Comparison of ENCODE assay signal across 8 mouse cellular contexts in the genomic region with DNA sequence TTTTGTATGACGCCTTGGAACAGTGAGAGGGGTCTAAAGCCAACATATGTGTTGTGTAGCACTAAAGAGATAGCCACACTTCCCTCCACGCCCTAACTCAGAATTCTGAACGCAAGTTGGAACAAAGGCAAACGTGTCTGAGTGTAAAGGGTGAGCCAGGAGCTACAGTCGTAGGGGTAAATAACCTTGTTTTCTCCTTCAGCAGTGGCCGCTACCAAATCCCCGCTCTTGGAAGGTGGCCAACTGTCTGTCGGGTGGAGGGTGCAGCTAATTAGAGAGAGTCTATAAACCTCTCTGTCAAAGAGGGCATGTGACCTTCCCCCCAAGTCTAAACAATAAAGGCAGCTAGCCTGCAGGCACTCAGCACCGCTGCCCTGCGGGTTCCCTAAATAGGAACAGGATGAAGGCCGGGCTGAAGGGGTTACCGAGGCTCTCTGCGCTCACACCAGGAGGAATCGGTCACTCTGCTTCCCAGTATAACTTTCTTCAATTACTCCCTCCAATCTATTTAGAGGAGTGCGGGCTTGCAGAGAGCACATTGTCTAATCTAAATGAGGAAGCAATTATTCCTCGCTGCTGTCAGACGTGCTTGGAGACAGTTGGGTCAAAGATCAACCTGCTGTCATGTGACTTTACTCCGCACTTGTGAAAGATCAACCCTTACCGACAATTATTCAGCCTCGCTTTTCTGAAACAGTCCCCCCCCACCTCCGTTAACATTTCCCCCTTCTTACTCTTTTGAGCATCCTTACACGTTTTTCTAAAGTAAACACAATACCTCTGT.
DNase-seq lines count a peak whose midpoint lies in the region; ATAC-seq and TF ChIP-seq lines count a peak whose summit lies in the region.

No protein-coding gene starts in this region.

- peak overlapping the region; percentile 76 for H3K27ac ChIP-seq in kidney, adult 2 months (ENCODE audit: insufficient read depth, low read depth, low read length)
- peak overlapping the region; percentile 44 for H3K27ac ChIP-seq in liver, embryonic 14.5 days
- H3K27ac ChIP-seq in stomach, embryonic 15.5 days: peak overlapping the region; percentile 92

- no peaks in the 10 kb centered on the region for H3K9me3 ChIP-seq in liver, embryonic 14.5 days (ENCODE audit: control insufficient read depth, low read length)
- no peaks in the 10 kb centered on the region for H3K9me3 ChIP-seq in stomach, embryonic 15.5 days

- no peak for TF ChIP-seq EP300 in liver, embryonic 14.5 days (IDR thresholded peaks at IDR 0.05; ENCODE audit: low read depth)

- WGBS in kidney, adult 2 months: 2% methylated on average over 22 of the region's 22 CpGs
- 1% methylated on average over 22 of the region's 22 CpGs for WGBS in liver, embryonic 14.5 days (ENCODE audit: insufficient replicate concordance)
- under 1% methylated on average over 22 of the region's 22 CpGs for WGBS in stomach, embryonic 15.5 days

- ATAC-seq in liver, embryonic 14.5 days (ENCODE audit: insufficient read depth): peak; percentile 74
- ATAC-seq in stomach, embryonic 15.5 days (ENCODE audit: insufficient read depth, low FRiP score, low read depth): peak; percentile 44

- H3K27me3 ChIP-seq in kidney, adult 2 months (replicated peaks; ENCODE audit: control insufficient read depth, insufficient read depth, low read length): no peaks in the 10 kb centered on the region
- no peaks in the 10 kb centered on the region for H3K27me3 ChIP-seq in liver, embryonic 14.5 days (ENCODE audit: control insufficient read depth, insufficient read depth, low read length)
- no peaks in the 10 kb centered on the region for H3K27me3 ChIP-seq in myocyte (ENCODE audit: control insufficient read depth, insufficient read depth, insufficient read length)
- H3K27me3 ChIP-seq in stomach, embryonic 15.5 days (replicated peaks): no peaks in the 10 kb centered on the region

- H3K9ac ChIP-seq in liver, embryonic 14.5 days (replicated peaks): peak overlapping the region; percentile 53
- peak overlapping the region; percentile 4; the same call in 1 of the 2 replicates for H3K9ac ChIP-seq in stomach, embryonic 15.5 days

- peak; percentile 69 to 77 for DNase-seq in right cerebral cortex, postnatal 10 days (ENCODE audit: low spot score in 2 of 2)
- DNase-seq in right cerebral cortex, adult 18-20 months: no peak
- DNase-seq in embryo, embryonic 11.5 days (ENCODE audit: low read depth, low spot score): peak; percentile 65
- DNase-seq in heart, adult 9 months (ENCODE audit: low spot score in 2 of 2): peak; percentile 71 to 72
- peak; percentile 92 for DNase-seq in kidney, adult 2 months
- DNase-seq in liver, embryonic 14.5 days (ENCODE audit: low read depth in 3 of 3, low spot score in 3 of 3): peak in 2 of 3 experiments; percentile 38 to 43

- no peak for TF ChIP-seq CTCF in kidney, adult 2 months (conservative IDR thresholded peaks at IDR 0.05; ENCODE audit: insufficient read depth, insufficient read length, low read depth, low read length)
- TF ChIP-seq CTCF in liver, embryonic 14.5 days (IDR thresholded peaks at IDR 0.05; ENCODE audit: low read depth): no peak

- peak overlapping the region; percentile 22; the same call in 1 of the 2 replicates for H3K4me3 ChIP-seq in kidney, adult 2 months (ENCODE audit: insufficient read depth, low read depth, low read length)
- peak overlapping the region; percentile 28 to 50 for H3K4me3 ChIP-seq in liver, embryonic 14.5 days (ENCODE audit: insufficient read depth in 1 of 2, low read depth in 2 of 2, low read length in 2 of 2)
- H3K4me3 ChIP-seq in myocyte: peak overlapping the region; percentile 18
- peak overlapping the region; percentile 36 for H3K4me3 ChIP-seq in stomach, embryonic 15.5 days (replicated peaks)

- no peak overlapping the region for H3ac ChIP-seq in myocyte (ENCODE audit: control insufficient read depth, insufficient read length)

- H3K79me2 ChIP-seq in myocyte (ENCODE audit: control insufficient read depth, insufficient read depth): no peaks in the 10 kb centered on the region

- no peaks in the 10 kb centered on the region for H3K36me3 ChIP-seq in kidney, adult 2 months (ENCODE audit: control insufficient read depth, insufficient read depth, low read length)
- no peaks in the 10 kb centered on the region for H3K36me3 ChIP-seq in liver, embryonic 14.5 days (replicated peaks; ENCODE audit: control insufficient read depth, insufficient read depth, low read depth)
- no peaks in the 10 kb centered on the region for H3K36me3 ChIP-seq in myocyte (ENCODE audit: control insufficient read depth, insufficient read depth)
- no peaks in the 10 kb centered on the region for H3K36me3 ChIP-seq in stomach, embryonic 15.5 days

- TF ChIP-seq POLR2A in kidney, adult 2 months (IDR thresholded peaks at IDR 0.05; ENCODE audit: low read depth, low read length): no peak
- TF ChIP-seq POLR2A in myocyte (IDR thresholded peaks at IDR 0.05; ENCODE audit: insufficient read length, low read depth): no peak

- peaks cover 11% of the 10 kb centered on the region for H3K4me1 ChIP-seq in kidney, adult 2 months (ENCODE audit: control insufficient read depth, insufficient read depth, low read length)
- H3K4me1 ChIP-seq in liver, embryonic 14.5 days (replicated peaks; ENCODE audit: control insufficient read depth in 2 of 2, insufficient read depth in 2 of 2, low read length in 1 of 2): peaks cover 3 to 12% of the 10 kb centered on the region in 2 experiments; a peak in 3 of 4 replicates
- peaks cover 19% of the 10 kb centered on the region for H3K4me1 ChIP-seq in stomach, embryonic 15.5 days

- H3K4me2 ChIP-seq in liver, embryonic 14.5 days (ENCODE audit: low read depth): peak overlapping the region; percentile 78
- H3K4me2 ChIP-seq in myocyte (ENCODE audit: low read depth): peak overlapping the region; percentile 99
- H3K4me2 ChIP-seq in stomach, embryonic 15.5 days: peak overlapping the region; percentile 73

TF ChIP-seq in myocyte, 11 proteins besides CTCF, POLR2A, EP300 and RAD21:
- no peak for TF ChIP-seq REST (IDR thresholded peaks at IDR 0.05; ENCODE audit: insufficient read depth, insufficient read length)
- TF ChIP-seq USF1 (IDR thresholded peaks at IDR 0.05; ENCODE audit: low read depth): peak; percentile 55
